Comparison of ENCODE assay signal across 19 mouse cellular contexts in the genomic region with DNA sequence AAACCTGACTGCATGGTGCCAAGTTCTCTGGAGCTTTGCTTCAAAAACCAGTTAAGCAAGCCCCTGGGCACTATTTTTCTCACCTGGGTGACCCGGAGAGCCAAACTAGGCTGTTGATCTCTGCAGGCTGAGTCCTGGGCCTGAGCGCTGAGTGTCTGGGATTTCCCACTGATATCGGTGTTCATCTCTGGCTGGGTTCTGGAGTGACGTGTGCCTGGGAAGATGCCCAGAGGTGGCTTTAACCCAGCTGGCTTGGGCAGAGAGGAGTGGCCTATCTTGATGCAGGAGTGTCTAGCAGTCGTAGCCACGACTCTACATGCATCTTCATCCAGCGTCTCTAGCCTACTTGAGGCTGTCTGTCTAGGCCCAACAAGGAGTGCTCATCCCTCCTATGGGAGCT. TPM values are rescaled to one million over a fixed set of nuclear protein-coding genes. Genes with fewer than 3 reads are reported as not detected.
A peak's percentile ranks its signal among the peaks of the same experiment; 100 is the strongest.
DNase-seq lines count a peak whose midpoint lies in the region; ATAC-seq lines count a peak whose summit lies in the region.
"Had no signal": no experiment of that assay in that cellular context is flagged by ENCODE, and none has a peak within 500 bp of the region (broad histone marks: within the 10 kb centered on the region; RNA-seq: fewer than 3 reads in every experiment).

No protein-coding gene starts in this region.

- H3K9me3 ChIP-seq in midbrain, embryonic 14.5 days (ENCODE audit: control insufficient read depth, low read length): no peaks in the 10 kb centered on the region
- H3K9me3 ChIP-seq: forebrain, embryonic 15.5 days; hindbrain, embryonic 13.5 days; limb, embryonic 12.5 days; neural tube, embryonic 13.5 days had no signal

- H3K9ac ChIP-seq in midbrain, embryonic 14.5 days (replicated peaks; ENCODE audit: low read length): no peak overlapping the region
- H3K9ac ChIP-seq: forebrain, embryonic 15.5 days; hindbrain, embryonic 13.5 days; limb, embryonic 12.5 days; liver, postnatal 0 days; neural tube, embryonic 13.5 days had no signal

- no peak overlapping the region for H3K27ac ChIP-seq in midbrain, embryonic 14.5 days (replicated peaks; ENCODE audit: low read depth, low read length)
- H3K27ac ChIP-seq: forebrain, embryonic 15.5 days; hindbrain, embryonic 13.5 days; limb, embryonic 12.5 days; neural tube, embryonic 13.5 days had no signal

- no peaks in the 10 kb centered on the region for H3K27me3 ChIP-seq in midbrain, embryonic 14.5 days (ENCODE audit: control insufficient read depth, insufficient read depth, low read length)
- H3K27me3 ChIP-seq: forebrain, embryonic 15.5 days; hindbrain, embryonic 13.5 days; limb, embryonic 12.5 days; neural tube, embryonic 13.5 days had no signal

- no peak overlapping the region for H3K4me2 ChIP-seq in midbrain, embryonic 14.5 days (ENCODE audit: low read length)
- H3K4me2 ChIP-seq: forebrain, embryonic 15.5 days; hindbrain, embryonic 13.5 days; limb, embryonic 12.5 days; neural tube, embryonic 13.5 days had no signal

- DNase-seq in heart, adult 18-20 months: peak; percentile 65 to 69
- DNase-seq in heart, postnatal 25 days (ENCODE audit: low spot score): no peak
- DNase-seq in urinary bladder, postnatal 14 days (ENCODE audit: low spot score): peak; percentile 57
- DNase-seq in urinary bladder, adult 2 months (ENCODE audit: low spot score): no peak
- DNase-seq in gastrocnemius, postnatal 10 days: peak; percentile 73
- DNase-seq in layer of hippocampus, adult 9-11 months: no peak
- DNase-seq in midbrain, embryonic 14.5 days: no peak
- DNase-seq: kidney, postnatal 25 days; layer of hippocampus, postnatal 36 days; liver, postnatal 0 days; right cerebral cortex, adult 18-20 months; thymus, adult 2 months had no signal

- 0 out of 2 replicates have a peak, but pooled peaks cover 2% of the 10 kb centered on the region for H3K4me1 ChIP-seq in midbrain, embryonic 14.5 days (ENCODE audit: control insufficient read depth, insufficient read depth, low read length)
- H3K4me1 ChIP-seq: forebrain, embryonic 15.5 days; limb, embryonic 12.5 days; neural tube, embryonic 13.5 days had no signal

- no peak overlapping the region for H3K4me3 ChIP-seq in midbrain, embryonic 14.5 days (replicated peaks; ENCODE audit: low read depth, low read length)
- H3K4me3 ChIP-seq: forebrain, embryonic 15.5 days; hindbrain, embryonic 13.5 days; limb, embryonic 12.5 days; neural tube, embryonic 13.5 days had no signal

- no peaks in the 10 kb centered on the region for H3K36me3 ChIP-seq in midbrain, embryonic 14.5 days (ENCODE audit: control insufficient read depth, insufficient read depth, low read length)
- H3K36me3 ChIP-seq: forebrain, embryonic 15.5 days; hindbrain, embryonic 13.5 days; limb, embryonic 12.5 days; neural tube, embryonic 13.5 days had no signal

- ATAC-seq in granulocyte monocyte progenitor cell, adult 5-6 weeks (replicated peaks; ENCODE audit: poor library complexity, severe bottlenecking): no peak
- no peak for ATAC-seq in midbrain, embryonic 14.5 days (ENCODE audit: low FRiP score, low TSS enrichment)
- ATAC-seq: CD4-positive, CD25-positive, alpha-beta regulatory T cell, adult 4 months; forebrain, embryonic 15.5 days; intestine, embryonic 16.5 days; liver, postnatal 0 days had no signal

- intact Hi-C loops in heart, postnatal 25 days (cut with DNase I): no loop called here

- 89% methylated on average over 7 of the region's 7 CpGs for WGBS in midbrain, embryonic 14.5 days

RNA-seq across cellular contexts. Expression of a gene that starts 19.5 kb away (rescaled TPM):
- 100 to 1,000 TPM; 314 to 326 TPM for total RNA-seq in heart, adult 18-20 months (2021)
- 100 to 1,000 TPM; 283 TPM for total RNA-seq in heart, postnatal 25 days (2021)
- 84.3 and 129 TPM in 2 replicates for polyA plus RNA-seq in urinary bladder, adult 2 months (2012; rRNA removed)
- 100 to 1,000 TPM; 466 to 507 TPM for total RNA-seq in gastrocnemius, postnatal 10 days (2021)
- total RNA-seq in granulocyte monocyte progenitor cell, adult 5-6 weeks (2014; fragmentation: Nextera tagmentation): 33.3 and 42.6 TPM in 2 replicates
- total RNA-seq in granulocyte monocyte progenitor cell, adult 5-6 weeks (2017): 17.1 and 22.3 TPM in 2 replicates
- polyA plus RNA-seq in midbrain, embryonic 14.5 days (2014; fragmentation: Nextera tagmentation; extraction: Ambion mirVana): 144 and 159 TPM in 2 replicates

RNA-seq across cellular contexts. Expression of a gene that starts 36.4 kb away (rescaled TPM):
- total RNA-seq in heart, adult 18-20 months (2021): 1 to 10 TPM; 4.7 to 5.3 TPM
- total RNA-seq in heart, postnatal 25 days (2021): 1 to 10 TPM; 5.1 to 6.1 TPM
- 12.6 and 13.1 TPM in 2 replicates for polyA plus RNA-seq in urinary bladder, adult 2 months (2012; rRNA removed)
- total RNA-seq in gastrocnemius, postnatal 10 days (2021): 1 to 10 TPM; 6.2 to 9.2 TPM
- 45.1 and 52.5 TPM in 2 replicates for total RNA-seq in granulocyte monocyte progenitor cell, adult 5-6 weeks (2014; fragmentation: Nextera tagmentation)
- total RNA-seq in granulocyte monocyte progenitor cell, adult 5-6 weeks (2017): 50.6 and 54.4 TPM in 2 replicates
- polyA plus RNA-seq in midbrain, embryonic 14.5 days (2014; fragmentation: Nextera tagmentation; extraction: Ambion mirVana): 8.4 and 13.8 TPM in 2 replicates

Comparison
In these comparisons a context has a peak if more than half of its experiments do, and no peak if none do; other contexts are left out.
1. DNase-seq: peak in heart, adult 18-20 months (2 of 2), urinary bladder, postnatal 14 days (single experiment) and gastrocnemius, postnatal 10 days (single experiment); none in heart, postnatal 25 days (single experiment), urinary bladder, adult 2 months (single experiment), layer of hippocampus, adult 9-11 months (single experiment) and midbrain, embryonic 14.5 days (single experiment).
2. RNA of a gene that starts 19.5 kb away (total RNA-seq): 466 to 507 TPM in gastrocnemius, postnatal 10 days, 314 to 326 TPM in heart, adult 18-20 months and 283 TPM in heart, postnatal 25 days; 17.1 to 42.6 TPM in granulocyte monocyte progenitor cell, adult 5-6 weeks; every median in the first group is over 4 times any median in the second.
3. RNA of a gene that starts 36.4 kb away (total RNA-seq): 45.1 to 54.4 TPM in granulocyte monocyte progenitor cell, adult 5-6 weeks; 6.2 to 9.2 TPM in gastrocnemius, postnatal 10 days, 5.1 to 6.1 TPM in heart, postnatal 25 days and 4.7 to 5.3 TPM in heart, adult 18-20 months; every median in the first group is over 4 times any median in the second.